Mouse (Mus musculus) C2C12 (cell line): ENCODE data around the gene Map3k7cl. TPM values are rescaled to one million over a fixed set of nuclear protein-coding genes. Genes with fewer than 3 reads are reported as not detected.
A peak's percentile ranks its signal among the peaks of the same experiment; 100 is the strongest.

Source experiments
- H3K27me3 ChIP-seq: one replicate; pipeline ENCODE4 v1.6.1; 2011; ENCODE audit not compliant: control insufficient read depth, insufficient read depth, insufficient read length
- H3K36me3 ChIP-seq: one replicate; pipeline ENCODE4 v1.6.1; 2011; ENCODE audit not compliant: control insufficient read depth, insufficient read depth
- H3K4me3 ChIP-seq: one replicate; pipeline ENCODE4 v1.5.1; 2011; ENCODE audit warnings: mild to moderate bottlenecking, control low read depth; ENCODE audit not compliant: poor library complexity, insufficient read depth, severe bottlenecking
- H3K79me2 ChIP-seq: one replicate; pipeline ENCODE4 v1.6.1; 2011; ENCODE audit not compliant: control insufficient read depth, insufficient read depth
- H3K79me3 ChIP-seq: one replicate; pipeline ENCODE4 v1.6.1; 2011; ENCODE audit warnings: low read depth, control low read depth
- H3ac ChIP-seq: one replicate; pipeline ENCODE3; 2011; ENCODE audit warnings: low read depth; ENCODE audit not compliant: control insufficient read depth, insufficient read length
- CEBPB ChIP-seq: IDR thresholded peaks from one replicate; pipeline ENCODE4 v1.6.1; 2011; ENCODE audit warnings: low read depth, mild to moderate bottlenecking, control low read depth, moderate library complexity
- CTCF ChIP-seq: IDR thresholded peaks from one replicate; pipeline ENCODE4 v1.5.1; 2011; ENCODE audit not compliant: control insufficient read depth, insufficient read depth, insufficient read length
- FOSL1 ChIP-seq: IDR thresholded peaks from one replicate; pipeline ENCODE4 v1.8.0; 2011; ENCODE audit warnings: mild to moderate bottlenecking, low read length; ENCODE audit not compliant: poor library complexity, insufficient read depth, severe bottlenecking
- MAX ChIP-seq: IDR thresholded peaks from one replicate; pipeline ENCODE4 v1.6.1; 2011; ENCODE audit warnings: mild to moderate bottlenecking, control low read depth
- MYOD1 ChIP-seq: IDR thresholded peaks from one replicate; pipeline ENCODE4 v1.6.1; 2011; ENCODE audit warnings: low read depth; ENCODE audit not compliant: control insufficient read depth, insufficient read length
- MYOG ChIP-seq: IDR thresholded peaks from one replicate; pipeline ENCODE4 v1.6.1; 2011; ENCODE audit not compliant: control insufficient read depth, insufficient read length; ENCODE audit errors: extremely low read depth
- USF1 ChIP-seq: IDR thresholded peaks from one replicate; pipeline ENCODE4 v1.6.1; 2011; ENCODE audit warnings: low read depth, mild to moderate bottlenecking, control low read depth, moderate library complexity
- polyA plus RNA-seq: library from polyadenylated mRNA; unstranded; fragments of >200 nt; fragmentation: generic; extraction: Trizol; gene quantifications from one replicate; pipeline ENCODE4 v1.2.1, GENCODE M21; 2012; ENCODE audit warnings: missing spikeins

The Map3k7cl gene
- polyA plus RNA-seq, 1 experiment, result 0.11 TPM

GRCm38 (mm10) chr16:87578881-87579280 lies 25.8 kb downstream of the Map3k7cl start:
- Histone ChIP-seq H3K79me3 (no peaks in the 10 kb centered on the region), H3K27me3 (no peaks in the 10 kb centered on the region), H3K79me2 (no peaks in the 10 kb centered on the region), H3K36me3 (no peaks in the 10 kb centered on the region), H3K4me3 (no peak overlapping the region), H3ac (no peak overlapping the region)
- TF ChIP-seq MAX, result no peak
- no peak for TF ChIP-seq CEBPB
- no peak for TF ChIP-seq USF1

DNA sequence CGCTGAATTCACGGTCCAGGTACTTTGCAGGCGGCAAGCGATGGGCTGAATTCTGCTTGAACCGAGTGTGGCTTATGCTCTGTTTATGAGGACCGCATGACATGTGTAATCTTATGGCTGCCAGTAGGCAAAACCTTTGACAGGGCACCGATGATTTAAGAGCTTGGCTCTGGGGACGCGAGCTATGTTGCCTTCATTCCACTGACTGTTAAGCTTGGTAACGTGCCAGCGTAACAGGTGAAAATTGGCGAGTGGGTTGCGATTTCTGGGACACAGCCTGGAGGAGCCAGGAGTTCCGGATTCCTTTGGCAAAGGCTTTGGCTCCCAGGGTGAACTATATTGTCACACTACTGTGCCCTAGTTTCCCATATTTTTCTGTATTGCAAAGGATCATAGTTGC lies 26.3 kb downstream of the Map3k7cl start:
- no peaks in the 10 kb centered on the region for H3K79me2 ChIP-seq
- H3K36me3 ChIP-seq, result no peaks in the 10 kb centered on the region
- H3ac ChIP-seq, result no peak overlapping the region
- H3K27me3 ChIP-seq, result no peaks in the 10 kb centered on the region
- H3K79me3 ChIP-seq, result no peaks in the 10 kb centered on the region
- no peak for TF ChIP-seq CTCF
- TF ChIP-seq USF1, result no peak
- no peak for TF ChIP-seq FOSL1
- TF ChIP-seq MYOD1, result no peak
- TF ChIP-seq MAX, result no peak
- TF ChIP-seq CEBPB, result no peak
- no peak for TF ChIP-seq MYOG
- no peak overlapping the region for H3K4me3 ChIP-seq

- Histone ChIP-seq H3K4me3 (no peak overlapping the region), H3K27me3 (no peaks in the 10 kb centered on the region), H3K36me3 (no peaks in the 10 kb centered on the region), H3K79me3 (no peaks in the 10 kb centered on the region), H3K79me2 (no peaks in the 10 kb centered on the region), H3ac (no peak overlapping the region)
- TF ChIP-seq MYOG (no peak), CEBPB (no peak), USF1 (no peak), FOSL1 (no peak), MAX (no peak), CTCF (no peak), MYOD1 (no peak)
These were observed 29.6 kb downstream of the Map3k7cl start for GRCm38 (mm10) chr16:87582776-87583175.

DNA sequence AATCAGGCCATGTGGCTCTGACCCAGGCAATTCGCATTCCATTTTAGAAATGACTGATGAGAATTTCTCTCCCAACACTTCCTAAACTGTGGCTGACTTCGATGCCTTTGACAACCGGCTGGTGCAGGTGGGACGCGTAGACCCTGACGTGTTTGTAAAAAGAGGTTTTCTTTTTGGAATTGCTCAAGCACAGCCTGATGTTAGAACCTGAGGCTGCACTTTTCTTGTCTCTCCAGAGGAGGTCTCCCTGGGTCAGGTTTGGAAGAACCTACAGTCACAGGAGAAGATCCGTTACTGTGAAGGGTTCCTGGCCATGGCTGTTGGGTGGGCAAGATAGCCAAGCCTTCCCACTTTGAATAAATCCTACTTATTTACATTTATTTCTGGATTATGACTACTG lies 31.5 kb downstream of the Map3k7cl start:
- no peak for TF ChIP-seq MAX
- peak; percentile 18 for TF ChIP-seq CTCF

DNA sequence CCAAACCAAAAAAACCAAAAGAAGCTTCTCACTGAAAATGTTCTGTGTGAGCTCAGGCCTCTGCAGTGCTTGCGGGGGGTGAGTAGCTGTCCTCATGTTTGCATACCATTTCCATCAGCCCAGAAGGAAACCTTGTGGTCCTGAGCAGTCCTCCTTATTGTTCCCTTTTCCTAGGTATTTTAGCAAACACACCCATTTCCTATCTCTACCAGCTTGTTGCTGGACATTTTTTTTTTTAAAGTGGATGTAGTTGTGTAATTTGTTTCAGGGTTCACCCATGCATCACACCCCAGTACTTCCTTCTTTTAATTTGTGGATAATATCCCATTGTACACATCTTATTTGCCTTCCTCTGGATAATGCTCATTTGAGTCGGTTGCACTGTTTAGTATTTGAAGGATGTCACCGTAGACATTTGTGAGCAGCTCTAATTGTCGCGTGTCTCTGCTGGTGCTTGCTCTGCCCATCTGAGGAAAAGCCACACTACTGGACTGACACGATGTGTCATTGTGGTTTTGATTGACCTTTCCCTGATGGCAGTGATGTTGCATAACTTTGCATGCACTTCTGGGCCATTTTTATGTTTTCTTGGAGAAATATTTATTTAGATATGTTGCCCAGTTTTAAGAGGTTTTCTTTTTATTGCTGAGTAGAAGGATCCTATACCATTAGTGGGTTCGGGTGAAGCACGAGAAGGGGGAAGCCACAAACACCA lies 32.6 kb downstream of the Map3k7cl start:
- H3K79me3 ChIP-seq, result no peaks in the 10 kb centered on the region
- no peak overlapping the region for H3ac ChIP-seq
- no peak overlapping the region for H3K4me3 ChIP-seq
- H3K36me3 ChIP-seq, result no peaks in the 10 kb centered on the region
- H3K79me2 ChIP-seq, result no peaks in the 10 kb centered on the region
- no peak for TF ChIP-seq USF1
- TF ChIP-seq MYOD1, result no peak
- no peak for TF ChIP-seq FOSL1
- TF ChIP-seq MYOG, result no peak
- peak; percentile 89 for TF ChIP-seq CEBPB
- TF ChIP-seq CTCF, result no peak
- H3K27me3 ChIP-seq, result no peaks in the 10 kb centered on the region

More for the DNA sequence above, 31.5 kb downstream of the Map3k7cl start:
- H3K79me3 ChIP-seq, result no peaks in the 10 kb centered on the region
- no peak overlapping the region for H3K4me3 ChIP-seq
- no peaks in the 10 kb centered on the region for H3K27me3 ChIP-seq
- no peak overlapping the region for H3ac ChIP-seq
- no peaks in the 10 kb centered on the region for H3K36me3 ChIP-seq
- no peaks in the 10 kb centered on the region for H3K79me2 ChIP-seq

DNA sequence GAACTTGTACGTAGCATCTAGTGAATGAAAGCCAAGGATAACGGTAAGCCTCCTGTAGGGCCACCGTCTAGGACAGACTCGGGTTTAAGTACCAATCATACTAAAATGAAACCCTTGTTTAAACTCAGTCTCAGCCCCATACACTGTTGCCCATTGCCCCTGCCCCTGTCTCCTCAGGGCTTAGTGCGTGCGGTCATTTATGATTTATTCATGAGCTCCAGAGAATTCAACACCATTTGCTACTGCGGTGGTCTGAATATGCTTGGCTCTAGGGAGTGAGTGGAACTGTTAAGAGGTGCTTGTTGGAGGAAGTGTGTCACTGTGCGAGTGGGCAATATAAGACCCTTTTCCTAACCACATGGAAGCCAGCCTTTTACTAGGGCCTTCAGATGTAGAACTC lies 34.7 kb downstream of the Map3k7cl start:
- Histone ChIP-seq H3K36me3 (no peaks in the 10 kb centered on the region), H3ac (no peak overlapping the region), H3K79me2 (no peaks in the 10 kb centered on the region), H3K4me3 (no peak overlapping the region), H3K27me3 (no peaks in the 10 kb centered on the region), H3K79me3 (no peaks in the 10 kb centered on the region)
- no peak for TF ChIP-seq MAX
- TF ChIP-seq CTCF, result no peak
- TF ChIP-seq MYOG, result no peak
- TF ChIP-seq USF1, result no peak
- no peak for TF ChIP-seq MYOD1
- no peak for TF ChIP-seq CEBPB
- no peak for TF ChIP-seq FOSL1
